Mouse (Mus musculus) embryonic facial prominence, embryonic 14.5 days (tissue): Measurements from ENCODE around the gene She. TPM values are rescaled to one million over a fixed set of nuclear protein-coding genes. Genes with fewer than 3 reads are reported as not detected.

Source experiments
- ATAC-seq: fragments of 200-750 bp; cut with Nextera tagmentation; 2 replicates; pipeline ENCODE4 v1.8.0; 2017; ENCODE audit warnings: low read depth, moderate number of reproducible peaks, moderate TSS enrichment
- DNase-seq: peaks from one replicate; pipeline ENCODE4 v3.0.0-alpha.2; 2015; ENCODE audit warnings: low spot score
- H3K27ac ChIP-seq: fragments of 300-500 bp; sonication (generic); replicated peaks from 2 replicates; pipeline ENCODE4 v1.5.1; 2014; ENCODE audit warnings: low read depth, mild to moderate bottlenecking, low read length, moderate library complexity
- H3K27me3 ChIP-seq: fragments of 300-500 bp; sonication (generic); replicated peaks from 2 replicates; pipeline ENCODE4 v1.6.1; 2014; ENCODE audit warnings: low read length; ENCODE audit not compliant: control insufficient read depth, insufficient read depth
- H3K36me3 ChIP-seq: fragments of 300-500 bp; sonication (generic); 2 replicates; pipeline ENCODE4 v1.6.1; 2014; ENCODE audit warnings: low read length, mixed read lengths; ENCODE audit not compliant: control insufficient read depth, insufficient read depth
- H3K4me1 ChIP-seq: fragments of 300-500 bp; sonication (generic); 2 replicates; pipeline ENCODE4 v1.6.1; 2014; ENCODE audit warnings: antibody characterized with exemption, low read length; ENCODE audit not compliant: control insufficient read depth, insufficient read depth
- H3K4me2 ChIP-seq: fragments of 300-500 bp; sonication (generic); 2 replicates; pipeline ENCODE4 v1.6.1; 2014; ENCODE audit warnings: low read depth, mild to moderate bottlenecking, low read length, moderate library complexity, mixed read lengths
- H3K4me3 ChIP-seq: fragments of 300-500 bp; sonication (generic); 2 replicates; pipeline ENCODE4 v1.5.1; 2014; ENCODE audit warnings: low read depth, mild to moderate bottlenecking, low read length
- H3K9ac ChIP-seq: fragments of 300-500 bp; sonication (generic); 2 replicates; pipeline ENCODE4 v1.6.1; 2014; ENCODE audit warnings: low read depth, mild to moderate bottlenecking, low read length, moderate library complexity, mixed read lengths
- H3K9me3 ChIP-seq: fragments of 300-500 bp; sonication (generic); 2 replicates; pipeline ENCODE4 v1.6.1; 2016; ENCODE audit warnings: low read length; ENCODE audit not compliant: control insufficient read depth
- WGBS: fragments of 180-500 bp; shearing (Covaris S2); extraction: QIAGEN DNeasy Blood & Tissue Kit; methylation state at CpG from one replicate; pipeline ENCODE4 v1.1.7; 2014; 5-methylcytosine and 5-hydroxymethylcytosine counted together
- polyA plus RNA-seq: library from polyadenylated mRNA; unstranded; fragments of >200 nt; fragmentation: Nextera tagmentation; extraction: Ambion mirVana; gene quantifications from 2 replicates; pipeline ENCODE4 v1.2.1, GENCODE M21; 2014

Gene She
- polyA plus RNA-seq, 1 experiment from 2014 or later: 5.2 TPM

GRCm38 (mm10) chr3:89847596-89847995 lies 16.4 kb downstream of the She start:
- 81% methylated on average over 6 of the region's 6 CpGs for WGBS
- Histone ChIP-seq H3K36me3 (no peaks in the 10 kb centered on the region), H3K4me3 (no peak overlapping the region), H3K9me3 (no peaks in the 10 kb centered on the region), H3K4me1 (no peaks in the 10 kb centered on the region), H3K9ac (no peak overlapping the region), H3K27ac (0 out of 2 replicates have a peak overlapping the region, but pooled peaks have one; percentile 6), H3K27me3 (no peaks in the 10 kb centered on the region), H3K4me2 (no peak overlapping the region)
- ATAC-seq: no peak
- DNase-seq: no peak

GRCm38 (mm10) chr3:89848083-89848482 lies 16.9 kb downstream of the She start:
- Histone ChIP-seq H3K4me3 (no peak overlapping the region), H3K36me3 (no peaks in the 10 kb centered on the region), H3K4me1 (no peaks in the 10 kb centered on the region), H3K27me3 (no peaks in the 10 kb centered on the region), H3K9ac (no peak overlapping the region), H3K9me3 (no peaks in the 10 kb centered on the region), H3K27ac (0 out of 2 replicates have a peak overlapping the region, but pooled peaks have one; percentile 6), H3K4me2 (no peak overlapping the region)
- 89% methylated on average over 6 of the region's 6 CpGs for WGBS
- no peak for ATAC-seq
- no peak for DNase-seq

GRCm38 (mm10) chr3:89853752-89854151 lies 22.6 kb downstream of the She start:
- 72% methylated on average over 5 of the region's 5 CpGs for WGBS
- ATAC-seq: no peak
- H3K9ac ChIP-seq: no peak overlapping the region
- no peaks in the 10 kb centered on the region for H3K36me3 ChIP-seq
- no peak overlapping the region for H3K4me2 ChIP-seq
- DNase-seq: peak; percentile 45
- no peaks in the 10 kb centered on the region for H3K9me3 ChIP-seq
- no peaks in the 10 kb centered on the region for H3K4me1 ChIP-seq
- no peak overlapping the region for H3K4me3 ChIP-seq
- 0 out of 2 replicates have a peak overlapping the region, but pooled peaks have one; percentile 13 for H3K27ac ChIP-seq
- H3K27me3 ChIP-seq: no peaks in the 10 kb centered on the region

GRCm38 (mm10) chr3:89857353-89857752 lies 26.2 kb downstream of the She start:
- Histone ChIP-seq H3K27ac (no peak overlapping the region), H3K27me3 (no peaks in the 10 kb centered on the region), H3K4me1 (0 out of 2 replicates have a peak, but pooled peaks cover 6% of the 10 kb centered on the region), H3K4me2 (no peak overlapping the region), H3K36me3 (no peaks in the 10 kb centered on the region), H3K9ac (no peak overlapping the region), H3K4me3 (no peak overlapping the region), H3K9me3 (no peaks in the 10 kb centered on the region)
- DNase-seq (no peak), ATAC-seq (no peak)
- 82% methylated on average over 3 of the region's 3 CpGs for WGBS

- ATAC-seq (peak; percentile 20; the same call in 1 of the 2 replicates), DNase-seq (peak; percentile 61)
- Histone ChIP-seq H3K9me3 (no peaks in the 10 kb centered on the region), H3K4me1 (0 out of 2 replicates have a peak, but pooled peaks cover 6% of the 10 kb centered on the region), H3K4me3 (no peak overlapping the region), H3K27ac (no peak overlapping the region), H3K4me2 (no peak overlapping the region), H3K9ac (no peak overlapping the region), H3K36me3 (no peaks in the 10 kb centered on the region), H3K27me3 (no peaks in the 10 kb centered on the region)
- WGBS: 8% methylated on average over 4 of the region's 4 CpGs
These were observed 27.0 kb downstream of the She start for GRCm38 (mm10) chr3:89858123-89858522.

- Histone ChIP-seq H3K4me1 (0 out of 2 replicates have a peak, but pooled peaks cover 6% of the 10 kb centered on the region), H3K9me3 (no peaks in the 10 kb centered on the region), H3K27ac (no peak overlapping the region), H3K4me3 (no peak overlapping the region), H3K36me3 (no peaks in the 10 kb centered on the region), H3K27me3 (no peaks in the 10 kb centered on the region), H3K4me2 (no peak overlapping the region), H3K9ac (no peak overlapping the region)
- WGBS: 59% methylated on average over 8 of the region's 8 CpGs
- no peak for DNase-seq
- no peak for ATAC-seq
These were observed 27.7 kb downstream of the She start for GRCm38 (mm10) chr3:89858888-89859287.

- Histone ChIP-seq H3K9me3 (no peaks in the 10 kb centered on the region), H3K4me2 (no peak overlapping the region), H3K4me1 (0 out of 2 replicates have a peak, but pooled peaks cover 6% of the 10 kb centered on the region), H3K4me3 (no peak overlapping the region), H3K9ac (no peak overlapping the region), H3K36me3 (no peaks in the 10 kb centered on the region), H3K27ac (no peak overlapping the region), H3K27me3 (no peaks in the 10 kb centered on the region)
- DNase-seq: no peak
- ATAC-seq: no peak
- WGBS: 45% methylated on average over 3 of the region's 3 CpGs
These were observed 28.8 kb downstream of the She start for GRCm38 (mm10) chr3:89859936-89860335.

- Histone ChIP-seq H3K4me2 (no peak overlapping the region), H3K4me3 (no peak overlapping the region), H3K4me1 (0 out of 2 replicates have a peak, but pooled peaks cover 6% of the 10 kb centered on the region), H3K27ac (no peak overlapping the region), H3K9ac (no peak overlapping the region), H3K36me3 (no peaks in the 10 kb centered on the region), H3K27me3 (no peaks in the 10 kb centered on the region), H3K9me3 (no peaks in the 10 kb centered on the region)
- no peak for ATAC-seq
- WGBS: 75% methylated on average over 3 of the region's 3 CpGs
- DNase-seq: no peak
These were observed 29.2 kb downstream of the She start for GRCm38 (mm10) chr3:89860343-89860742.

- WGBS: 31% methylated on average over 4 of the region's 4 CpGs
- Histone ChIP-seq H3K4me3 (no peak overlapping the region), H3K9me3 (no peaks in the 10 kb centered on the region), H3K36me3 (no peaks in the 10 kb centered on the region), H3K27me3 (no peaks in the 10 kb centered on the region), H3K9ac (no peak overlapping the region), H3K4me2 (no peak overlapping the region), H3K27ac (0 out of 2 replicates have a peak overlapping the region, but pooled peaks have one; percentile 5), H3K4me1 (0 out of 2 replicates have a peak, but pooled peaks cover 6% of the 10 kb centered on the region)
- DNase-seq (peak; percentile 48), ATAC-seq (peak; percentile 51; the same call in 1 of the 2 replicates)
These were observed 29.9 kb downstream of the She start for GRCm38 (mm10) chr3:89861070-89861469.
